Mouse (Mus musculus): ENCODE measurements around the gene Fam78b. TPM values are rescaled to one million over a fixed set of nuclear protein-coding genes. Genes with fewer than 3 reads are reported as not detected.

Fam78b gene
- 1 to 10 TPM in 9 of 26 experiments, under 1 TPM in 8, not detected in 9; 0.23 to 5.9 (median 1.2) TPM for total RNA-seq (2018; cell fraction: chromatin; rRNA removed)
- total RNA-seq (2018; cell fraction: cytosol; rRNA removed) = 1 to 10 TPM in 10 of 26 experiments, under 1 TPM in 14, not detected in 2; 0.07 to 1.8 (median 0.78) TPM
- 1 to 10 TPM in 8 of 26 experiments, under 1 TPM in 8, not detected in 10; 0.18 to 3.8 (median 1.0) TPM for total RNA-seq (2018; cell fraction: nucleus; rRNA removed)
- polyA plus RNA-seq (2018) = 0.42 to 3.9 TPM (median 1.7 TPM) in 3 replicates

GRCm38 (mm10) chr1:167001174-167001843 is at the start of gene Fam78b:
Gene Fam78b (plus strand): TSS chr1:167001417.
- Histone ChIP-seq H3K79me2 (ENCODE audit: inconsistent target) (no peaks in the 10 kb centered on the region), H3K27ac (no peak within 1 kb of the TSS), H3K36me3 (ENCODE audit: inconsistent target) (no peaks in the 10 kb centered on the region), H3K4me3 (ENCODE audit: inconsistent target) (peak within 1 kb of the TSS; percentile 20; the same call in 1 of the 2 replicates)
- WGBS (ENCODE audit: missing documents) = 2% methylated on average over 60 of the region's 85 CpGs

GRCm38 (mm10) chr1:166964508-166964907 is 36.7 kb upstream of the Fam78b start:
- WGBS (ENCODE audit: missing documents) = 31% methylated on average over 10 of the region's 10 CpGs
- Histone ChIP-seq H3K79me2 (ENCODE audit: inconsistent target) (no peaks in the 10 kb centered on the region), H3K4me3 (ENCODE audit: inconsistent target) (no peak overlapping the region), H3K36me3 (ENCODE audit: inconsistent target) (no peaks in the 10 kb centered on the region), H3K27ac (no peak overlapping the region)

GRCm38 (mm10) chr1:166968271-166968670 is 32.9 kb upstream of the Fam78b start:
- 43% methylated on average over 5 of the region's 5 CpGs for WGBS (ENCODE audit: missing documents)
- H3K27ac ChIP-seq = no peak overlapping the region
- H3K4me3 ChIP-seq (ENCODE audit: inconsistent target) = no peak overlapping the region
- H3K36me3 ChIP-seq (ENCODE audit: inconsistent target) = no peaks in the 10 kb centered on the region
- no peaks in the 10 kb centered on the region for H3K79me2 ChIP-seq (ENCODE audit: inconsistent target)

- Histone ChIP-seq H3K27ac (no peak overlapping the region), H3K4me3 (ENCODE audit: inconsistent target) (no peak overlapping the region), H3K36me3 (ENCODE audit: inconsistent target) (no peaks in the 10 kb centered on the region), H3K79me2 (ENCODE audit: inconsistent target) (no peaks in the 10 kb centered on the region)
- WGBS (ENCODE audit: missing documents) = 89% methylated on average over 3 of the region's 3 CpGs
These were observed 27.5 kb upstream of the Fam78b start for GRCm38 (mm10) chr1:166973731-166974130.

- Histone ChIP-seq H3K79me2 (ENCODE audit: inconsistent target) (no peaks in the 10 kb centered on the region), H3K4me3 (ENCODE audit: inconsistent target) (no peak overlapping the region), H3K36me3 (ENCODE audit: inconsistent target) (no peaks in the 10 kb centered on the region), H3K27ac (no peak overlapping the region)
- WGBS (ENCODE audit: missing documents) = 85% methylated on average over 5 of the region's 5 CpGs
These were observed 22.6 kb upstream of the Fam78b start for GRCm38 (mm10) chr1:166978611-166979010.

- 94% methylated on average over 5 of the region's 5 CpGs for WGBS (ENCODE audit: missing documents)
- Histone ChIP-seq H3K4me3 (ENCODE audit: inconsistent target) (no peak overlapping the region), H3K79me2 (ENCODE audit: inconsistent target) (no peaks in the 10 kb centered on the region), H3K36me3 (ENCODE audit: inconsistent target) (no peaks in the 10 kb centered on the region), H3K27ac (no peak overlapping the region)
These were observed 7.0 kb upstream of the Fam78b start for GRCm38 (mm10) chr1:166994266-166994665.

- 66% methylated on average over 8 of the region's 8 CpGs for WGBS (ENCODE audit: missing documents)
- no peaks in the 10 kb centered on the region for H3K79me2 ChIP-seq (ENCODE audit: inconsistent target)
- H3K4me3 ChIP-seq (ENCODE audit: inconsistent target) = no peak overlapping the region
- H3K27ac ChIP-seq = no peak overlapping the region
- no peaks in the 10 kb centered on the region for H3K36me3 ChIP-seq (ENCODE audit: inconsistent target)
These were observed 5.0 kb upstream of the Fam78b start for GRCm38 (mm10) chr1:166996250-166996649.

- H3K79me2 ChIP-seq (ENCODE audit: inconsistent target) = no peaks in the 10 kb centered on the region
- no peak overlapping the region for H3K4me3 ChIP-seq (ENCODE audit: inconsistent target)
- no peak overlapping the region for H3K27ac ChIP-seq
- H3K36me3 ChIP-seq (ENCODE audit: inconsistent target) = no peaks in the 10 kb centered on the region
- WGBS (ENCODE audit: missing documents) = 82% methylated on average over 6 of the region's 7 CpGs
These were observed 4.4 kb upstream of the Fam78b start for GRCm38 (mm10) chr1:166996811-166997210.

GRCm38 (mm10) chr1:167000529-167001173 is 566 bp upstream of the Fam78b start:
- Histone ChIP-seq H3K27ac (no peak overlapping the region), H3K36me3 (ENCODE audit: inconsistent target) (no peaks in the 10 kb centered on the region), H3K79me2 (ENCODE audit: inconsistent target) (no peaks in the 10 kb centered on the region), H3K4me3 (ENCODE audit: inconsistent target) (peak overlapping the region; percentile 20; the same call in 1 of the 2 replicates)
- WGBS (ENCODE audit: missing documents) = 1% methylated on average over 54 of the region's 76 CpGs

GRCm38 (mm10) chr1:167001844-167002485 is 748 bp downstream of the Fam78b start:
- WGBS (ENCODE audit: missing documents) = 5% methylated on average over 24 of the region's 30 CpGs
- H3K27ac ChIP-seq = no peak overlapping the region
- no peaks in the 10 kb centered on the region for H3K36me3 ChIP-seq (ENCODE audit: inconsistent target)
- H3K4me3 ChIP-seq (ENCODE audit: inconsistent target) = peak overlapping the region; percentile 10; the same call in 1 of the 2 replicates
- H3K79me2 ChIP-seq (ENCODE audit: inconsistent target) = no peaks in the 10 kb centered on the region

- H3K27ac ChIP-seq = no peak overlapping the region
- H3K36me3 ChIP-seq (ENCODE audit: inconsistent target) = no peaks in the 10 kb centered on the region
- peak overlapping the region; percentile 10; the same call in 1 of the 2 replicates for H3K4me3 ChIP-seq (ENCODE audit: inconsistent target)
- no peaks in the 10 kb centered on the region for H3K79me2 ChIP-seq (ENCODE audit: inconsistent target)
- 5% methylated on average over 19 of the region's 19 CpGs for WGBS (ENCODE audit: missing documents)
These were observed 1.3 kb downstream of the Fam78b start for GRCm38 (mm10) chr1:167002486-167002850.

- Histone ChIP-seq H3K36me3 (ENCODE audit: inconsistent target) (no peaks in the 10 kb centered on the region), H3K4me3 (ENCODE audit: inconsistent target) (no peak overlapping the region), H3K27ac (no peak overlapping the region), H3K79me2 (ENCODE audit: inconsistent target) (no peaks in the 10 kb centered on the region)
- 51% methylated on average over 2 of the region's 2 CpGs for WGBS (ENCODE audit: missing documents)
These were observed 3.4 kb downstream of the Fam78b start for GRCm38 (mm10) chr1:167004621-167005020.

- Histone ChIP-seq H3K4me3 (ENCODE audit: inconsistent target) (no peak overlapping the region), H3K36me3 (ENCODE audit: inconsistent target) (no peaks in the 10 kb centered on the region), H3K79me2 (ENCODE audit: inconsistent target) (no peaks in the 10 kb centered on the region), H3K27ac (no peak overlapping the region)
- 79% methylated on average over 6 of the region's 6 CpGs for WGBS (ENCODE audit: missing documents)
These were observed 6.1 kb downstream of the Fam78b start for GRCm38 (mm10) chr1:167007341-167007740.

GRCm38 (mm10) chr1:167010190-167010589 is 9.0 kb downstream of the Fam78b start:
- Histone ChIP-seq H3K4me3 (ENCODE audit: inconsistent target) (no peak overlapping the region), H3K36me3 (ENCODE audit: inconsistent target) (no peaks in the 10 kb centered on the region), H3K27ac (no peak overlapping the region), H3K79me2 (ENCODE audit: inconsistent target) (no peaks in the 10 kb centered on the region)
- 91% methylated on average over 9 of the region's 9 CpGs for WGBS (ENCODE audit: missing documents)

- H3K36me3 ChIP-seq (ENCODE audit: inconsistent target) = no peaks in the 10 kb centered on the region
- WGBS (ENCODE audit: missing documents) = 69% methylated on average over 6 of the region's 6 CpGs
- no peak overlapping the region for H3K4me3 ChIP-seq (ENCODE audit: inconsistent target)
- no peaks in the 10 kb centered on the region for H3K79me2 ChIP-seq (ENCODE audit: inconsistent target)
- no peak overlapping the region for H3K27ac ChIP-seq
These were observed 10.1 kb downstream of the Fam78b start for GRCm38 (mm10) chr1:167011301-167011700.

Data from macrophage (primary cell).